Mouse (Mus musculus): ENCODE data around the gene Meis1. TPM values are rescaled to one million over a fixed set of nuclear protein-coding genes. Genes with fewer than 3 reads are reported as not detected.

The Meis1 gene
- total RNA-seq, 2 experiments from 2014 or later = 13.0 to 24.6 TPM

- peak; percentile 64 for ATAC-seq (replicated peaks; ENCODE audit: poor library complexity)
Observed at GRCm38 (mm10) chr11:18996289-18996688, 22.5 kb downstream of the Meis1 start.

- no peak for ATAC-seq (replicated peaks; ENCODE audit: poor library complexity)
Observed at GRCm38 (mm10) chr11:18992796-18993195, 26.0 kb downstream of the Meis1 start.

- ATAC-seq (replicated peaks; ENCODE audit: poor library complexity) = peak; percentile 34; the same call in 1 of the 2 replicates
Observed at GRCm38 (mm10) chr11:18990244-18990677, 28.5 kb downstream of the Meis1 start.

- ATAC-seq (replicated peaks; ENCODE audit: poor library complexity) = no peak
Observed at GRCm38 (mm10) chr11:18989669-18990243, 29.0 kb downstream of the Meis1 start.

GRCm38 (mm10) chr11:18988637-18989263 lies 30.0 kb downstream of the Meis1 start:
- no peak for ATAC-seq (replicated peaks; ENCODE audit: poor library complexity)

GRCm38 (mm10) chr11:18983813-18984212 lies 35.0 kb downstream of the Meis1 start:
- ATAC-seq (replicated peaks; ENCODE audit: poor library complexity) = peak; percentile 26

- ATAC-seq (replicated peaks; ENCODE audit: poor library complexity) = no peak
Observed at GRCm38 (mm10) chr11:18983294-18983693, 35.5 kb downstream of the Meis1 start.

GRCm38 (mm10) chr11:18982331-18982730 lies 36.5 kb downstream of the Meis1 start:
- ATAC-seq (replicated peaks; ENCODE audit: poor library complexity) = no peak

- no peak for ATAC-seq (replicated peaks; ENCODE audit: poor library complexity)
Observed at GRCm38 (mm10) chr11:18981367-18981766, 37.4 kb downstream of the Meis1 start.

GRCm38 (mm10) chr11:18980615-18981014 lies 38.2 kb downstream of the Meis1 start:
- ATAC-seq (replicated peaks; ENCODE audit: poor library complexity) = no peak

GRCm38 (mm10) chr11:18975087-18975486 lies 43.7 kb downstream of the Meis1 start:
- ATAC-seq (replicated peaks; ENCODE audit: poor library complexity) = no peak

- no peak for ATAC-seq (replicated peaks; ENCODE audit: poor library complexity)
Observed at GRCm38 (mm10) chr11:18973808-18974207, 45.0 kb downstream of the Meis1 start.

- no peak for ATAC-seq (replicated peaks; ENCODE audit: poor library complexity)
Observed at GRCm38 (mm10) chr11:18972968-18973367, 45.8 kb downstream of the Meis1 start.

- ATAC-seq (replicated peaks; ENCODE audit: poor library complexity) = no peak
Observed at GRCm38 (mm10) chr11:18971551-18971950, 47.2 kb downstream of the Meis1 start.

GRCm38 (mm10) chr11:18969920-18970336 lies 48.9 kb downstream of the Meis1 start:
- ATAC-seq (replicated peaks; ENCODE audit: poor library complexity) = peak; percentile 90

- no peak for ATAC-seq (replicated peaks; ENCODE audit: poor library complexity)
Observed at GRCm38 (mm10) chr11:18964418-18964817, 54.4 kb downstream of the Meis1 start.

- peak; percentile 70 for ATAC-seq (replicated peaks; ENCODE audit: poor library complexity)
Observed at GRCm38 (mm10) chr11:18963202-18964136, 55.3 kb downstream of the Meis1 start.

- ATAC-seq (replicated peaks; ENCODE audit: poor library complexity) = no peak
Observed at GRCm38 (mm10) chr11:18959465-18959864, 59.3 kb downstream of the Meis1 start.

- peak; percentile 77 for ATAC-seq (replicated peaks; ENCODE audit: poor library complexity)
Observed at GRCm38 (mm10) chr11:18957805-18958770, 60.7 kb downstream of the Meis1 start.

- peak; percentile 21 for ATAC-seq (replicated peaks; ENCODE audit: poor library complexity)
Observed at GRCm38 (mm10) chr11:18957097-18957804, 61.5 kb downstream of the Meis1 start.
